Mouse (Mus musculus) embryo, embryonic 11 days (tissue): ENCODE results near the gene St6gal1.

Source experiments
- DNase-seq: peaks from one replicate; pipeline ENCODE4 v3.0.0-alpha.2; 2015

Gene St6gal1

DNA sequence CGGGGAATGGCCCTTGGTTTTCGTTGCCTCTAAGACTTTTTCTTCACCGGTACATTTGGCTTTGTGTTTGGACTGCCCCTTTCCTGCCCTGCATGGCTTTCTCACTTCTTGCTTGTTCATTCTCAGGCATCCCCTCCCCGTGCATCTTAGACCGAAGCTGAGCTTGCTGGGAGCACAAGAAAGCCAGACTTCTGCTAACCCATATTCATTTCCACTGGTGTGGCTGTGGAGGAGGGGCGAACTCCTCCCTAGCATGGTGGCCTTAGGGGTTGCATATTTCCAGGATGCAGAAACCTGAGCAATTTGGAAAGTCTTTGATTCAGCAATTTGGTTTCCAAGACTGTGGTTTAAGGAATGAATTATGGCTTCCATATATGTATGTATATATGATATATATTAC lies 29.1 kb downstream of the St6gal1 start:
- DNase-seq, result no peak

- no peak for DNase-seq
Measured at GRCm38 (mm10) chr16:23254062-23254461, 29.5 kb downstream of the St6gal1 start.

- no peak for DNase-seq
Measured at GRCm38 (mm10) chr16:23256638-23257037, 32.1 kb downstream of the St6gal1 start.

- DNase-seq, result no peak
Measured at GRCm38 (mm10) chr16:23258429-23258822, 33.9 kb downstream of the St6gal1 start.

- DNase-seq, result peak; percentile 68
Measured at GRCm38 (mm10) chr16:23258823-23259457, 34.4 kb downstream of the St6gal1 start.

DNA sequence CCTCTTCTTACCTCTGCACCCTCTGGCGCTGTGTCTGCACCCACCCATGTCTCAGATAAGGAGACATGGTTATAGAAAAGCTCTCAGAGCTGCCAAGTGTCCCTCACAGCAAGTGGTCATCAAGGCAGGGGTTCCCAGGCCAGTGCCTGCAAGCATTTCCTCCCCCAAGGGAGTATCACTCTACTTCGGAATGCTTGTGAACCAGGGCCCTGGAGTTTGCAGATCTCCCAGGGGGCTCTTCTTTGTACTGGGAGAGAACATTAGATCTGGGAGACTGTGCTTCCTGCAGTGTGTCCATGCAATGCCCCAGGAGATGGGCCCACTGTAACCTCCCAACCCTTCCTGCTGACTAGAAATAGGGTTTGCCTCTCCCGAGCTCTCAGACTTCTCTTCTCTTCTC lies 35.0 kb downstream of the St6gal1 start:
- DNase-seq, result no peak

- DNase-seq, result no peak
Measured at GRCm38 (mm10) chr16:23262131-23262768, 37.7 kb downstream of the St6gal1 start.

- no peak for DNase-seq
Measured at GRCm38 (mm10) chr16:23262846-23263245, 38.3 kb downstream of the St6gal1 start.

DNA sequence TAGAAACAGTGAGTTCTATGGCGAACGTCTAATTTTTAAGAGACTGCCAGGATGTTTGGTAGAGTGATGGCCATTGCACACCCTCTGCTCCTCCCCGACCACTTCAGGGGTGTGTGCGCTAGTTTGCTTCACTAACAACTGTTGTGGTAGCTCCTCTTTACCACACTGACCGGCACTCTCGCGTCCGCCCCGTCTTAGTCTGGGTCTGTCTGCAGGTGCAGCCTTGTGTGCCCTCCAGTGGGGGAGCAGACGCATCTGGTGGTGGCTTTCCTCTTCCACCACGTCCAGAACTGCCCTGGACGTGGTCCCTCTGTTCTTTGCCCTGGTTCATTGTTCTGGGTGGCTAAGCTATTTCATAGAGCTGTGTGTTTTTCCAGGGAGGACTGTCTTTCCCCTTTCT lies 40.5 kb downstream of the St6gal1 start:
- no peak for DNase-seq

GRCm38 (mm10) chr16:23265481-23265880 lies 40.9 kb downstream of the St6gal1 start:
- DNase-seq, result no peak

GRCm38 (mm10) chr16:23266293-23266692 lies 41.8 kb downstream of the St6gal1 start:
- DNase-seq, result no peak

DNA sequence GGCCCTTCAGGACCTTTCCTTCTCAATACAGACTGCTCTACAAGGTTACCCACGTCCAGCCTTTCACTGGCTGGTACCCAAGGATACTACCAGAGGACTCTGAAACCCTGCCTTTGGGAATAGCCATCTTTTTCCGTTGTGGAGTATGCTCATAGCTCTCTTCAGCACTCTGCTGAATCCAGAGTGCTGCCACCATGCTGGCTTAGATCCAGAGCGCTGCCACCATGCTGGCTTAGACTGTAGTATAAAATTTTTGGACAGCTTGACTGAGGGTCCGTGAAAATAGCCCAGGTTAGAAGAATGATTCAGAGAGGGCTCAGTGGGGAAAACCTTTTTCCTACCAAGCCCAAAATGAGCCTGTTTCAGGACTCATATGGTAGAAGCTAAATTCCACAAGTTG lies 42.4 kb downstream of the St6gal1 start:
- no peak for DNase-seq

GRCm38 (mm10) chr16:23268231-23268630 lies 43.7 kb downstream of the St6gal1 start:
- DNase-seq, result no peak

GRCm38 (mm10) chr16:23269056-23269983 lies 44.8 kb downstream of the St6gal1 start:
- no peak for DNase-seq

DNA sequence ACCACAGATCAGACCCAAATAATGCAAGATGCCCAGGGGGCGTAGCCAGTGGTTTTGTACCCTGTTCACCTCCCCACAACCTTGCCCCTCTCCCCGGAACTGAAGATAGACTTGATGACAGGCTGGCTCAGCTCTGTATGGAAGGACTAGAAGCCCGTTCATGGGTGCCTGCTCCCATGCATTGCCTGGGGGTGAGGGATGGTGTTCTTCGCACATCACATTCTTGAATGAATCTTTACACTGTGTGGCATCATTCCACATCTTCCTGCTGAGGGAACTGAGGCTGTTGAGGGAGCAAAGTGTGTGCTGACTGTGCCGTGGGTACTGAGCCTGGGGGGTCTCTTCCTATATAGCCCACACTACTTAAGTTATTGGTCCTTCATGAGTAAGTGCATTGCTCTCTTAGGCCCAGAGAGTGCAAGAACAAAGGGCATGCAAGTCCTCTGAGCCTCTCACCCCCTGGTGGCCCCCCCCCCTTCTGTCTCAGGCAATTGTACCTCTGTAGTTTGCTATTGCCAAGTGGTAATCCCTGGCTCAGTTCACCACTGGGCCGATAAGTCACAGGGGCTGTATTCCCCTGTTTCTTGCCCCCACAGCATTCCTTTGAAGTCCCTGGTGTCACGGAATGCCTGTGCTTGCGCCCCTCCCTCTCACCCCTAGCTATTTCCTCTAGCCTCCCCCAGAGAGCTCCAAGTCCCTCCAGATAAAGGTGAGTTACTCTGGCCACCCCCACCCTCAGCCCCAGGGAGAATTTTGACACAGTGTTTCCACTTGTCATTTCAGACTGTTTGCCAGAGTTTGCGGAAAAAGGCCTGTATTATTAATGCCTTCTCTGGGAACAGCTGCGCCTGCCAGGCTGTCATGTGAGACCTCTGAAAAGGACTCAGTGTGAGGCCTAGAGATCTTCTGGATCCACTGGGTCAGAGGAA lies 45.7 kb downstream of the St6gal1 start:
- peak; percentile 74 for DNase-seq

- DNase-seq, result no peak
Measured at GRCm38 (mm10) chr16:23270913-23271253, 46.3 kb downstream of the St6gal1 start.

GRCm38 (mm10) chr16:23271746-23272520 lies 47.4 kb downstream of the St6gal1 start:
- DNase-seq, result no peak

- no peak for DNase-seq
Measured at GRCm38 (mm10) chr16:23272521-23273230, 48.1 kb downstream of the St6gal1 start.

- no peak for DNase-seq
Measured at GRCm38 (mm10) chr16:23274005-23274404, 49.5 kb downstream of the St6gal1 start.

- no peak for DNase-seq
Measured at GRCm38 (mm10) chr16:23274606-23275310, 50.2 kb downstream of the St6gal1 start.

DNA sequence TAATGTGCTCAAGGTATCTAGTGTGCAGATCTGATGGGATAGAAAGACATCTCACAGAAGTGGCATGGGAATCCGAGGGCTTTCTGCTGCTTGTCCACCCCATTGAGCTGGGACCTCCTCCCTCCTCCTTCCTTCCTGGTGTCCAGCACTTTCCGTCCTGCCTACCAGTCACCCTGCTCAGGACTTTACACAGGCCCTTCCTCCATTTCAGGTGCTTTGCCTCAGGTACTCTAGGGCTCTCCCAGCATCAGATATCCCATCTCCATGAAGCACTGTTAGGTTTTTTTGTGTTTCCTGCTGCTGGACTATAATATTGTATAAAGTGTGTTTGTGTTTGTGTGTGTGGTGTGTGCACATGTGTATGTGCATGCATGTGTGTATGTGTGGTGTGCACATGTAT lies 51.1 kb downstream of the St6gal1 start:
- DNase-seq, result no peak
